Mouse (Mus musculus): ENCODE measurements around the gene Zfp593. TPM values are rescaled to one million over a fixed set of nuclear protein-coding genes. Genes with fewer than 3 reads are reported as not detected.

Zfp593 gene
- total RNA-seq (2021), result 10 to 100 TPM; 11.6 to 12.9 TPM
- long read RNA-seq, experiment 1, transcript Zfp593-201 (3 exons, 1,994 nt), result major isoform, 5 of 6 reads
- long read RNA-seq, experiment 1, partial matches to known transcripts, result 0 of 6 reads
- long read RNA-seq, experiment 1, other reads (novel, unspliced or antisense), result 1 of 6 reads
- long read RNA-seq, experiment 2, transcript Zfp593-201 (3 exons, 1,994 nt), result major isoform, 8 of 10 reads
- long read RNA-seq, experiment 2, partial matches to known transcripts, result 0 of 10 reads
- long read RNA-seq, experiment 2, other reads (novel, unspliced or antisense), result 2 of 10 reads

DNA sequence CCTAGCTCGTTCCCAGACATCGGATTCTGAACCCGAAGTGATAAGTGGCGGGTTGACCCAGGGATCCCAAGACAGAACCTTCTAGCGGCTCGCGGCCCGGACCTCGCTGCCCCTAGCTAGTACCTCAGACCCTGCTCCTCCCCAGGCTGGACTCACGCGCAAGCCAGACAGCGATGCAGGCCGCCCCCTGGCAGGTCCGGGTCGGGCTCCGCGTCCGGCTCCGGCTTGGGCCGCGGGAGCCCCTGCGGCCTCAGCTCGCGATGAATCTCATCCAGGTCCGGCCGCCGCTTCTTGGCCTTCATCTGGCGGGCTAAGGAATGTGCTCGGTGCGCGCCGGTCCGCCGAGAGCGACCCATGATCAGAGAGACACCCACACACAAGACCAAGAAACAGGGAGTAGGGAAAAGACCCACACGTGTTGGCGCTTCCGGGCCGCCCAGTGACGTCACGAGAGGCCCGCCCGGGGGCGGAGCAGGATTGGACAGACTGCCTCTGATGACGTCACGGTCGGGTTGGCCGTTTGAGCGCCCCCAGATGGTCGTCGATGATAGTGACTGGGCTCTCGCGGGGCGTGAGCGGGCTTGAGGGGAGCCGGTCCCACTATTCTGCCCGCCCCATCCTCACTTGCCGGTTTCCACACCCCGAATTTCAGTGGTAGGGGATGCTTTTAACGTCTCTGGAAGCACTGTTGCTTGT is at the start of gene Zfp593:
Gene Zfp593 (minus strand): TSS at position 445 of the 696 bp plus-strand sequence.
- Histone ChIP-seq H3K27ac (peak within 1 kb of the TSS; percentile 47), H3K4me3 (peak within 1 kb of the TSS; percentile 77)
- peak; percentile 95 to 97 for DNase-seq (ENCODE audit: extremely low spot score in 1 of 2, low spot score in 2 of 2)
- intact Hi-C loops (cut with DNase I), result loop anchor here (2.0 kb wide), 2 partner anchors 42 to 58 kb away; partner anchors contain the start of genes Cep85 and Pdik1l
- TF ChIP-seq CTCF (IDR thresholded peaks at IDR 0.05), result peak; percentile 90

- TF ChIP-seq CTCF (IDR thresholded peaks at IDR 0.05), result no peak
- intact Hi-C loops (cut with DNase I), result loop anchor here (2.0 kb wide), 1 partner anchor 45 kb away; no protein-coding TSS in a partner anchor
- Histone ChIP-seq H3K27ac (no peak overlapping the region), H3K4me3 (no peak overlapping the region)
- DNase-seq (ENCODE audit: extremely low spot score in 1 of 2, low spot score in 2 of 2), result no peak
These were observed 48.3 kb upstream of the Zfp593 start for GRCm38 (mm10) chr4:134293692-134294163.

DNA sequence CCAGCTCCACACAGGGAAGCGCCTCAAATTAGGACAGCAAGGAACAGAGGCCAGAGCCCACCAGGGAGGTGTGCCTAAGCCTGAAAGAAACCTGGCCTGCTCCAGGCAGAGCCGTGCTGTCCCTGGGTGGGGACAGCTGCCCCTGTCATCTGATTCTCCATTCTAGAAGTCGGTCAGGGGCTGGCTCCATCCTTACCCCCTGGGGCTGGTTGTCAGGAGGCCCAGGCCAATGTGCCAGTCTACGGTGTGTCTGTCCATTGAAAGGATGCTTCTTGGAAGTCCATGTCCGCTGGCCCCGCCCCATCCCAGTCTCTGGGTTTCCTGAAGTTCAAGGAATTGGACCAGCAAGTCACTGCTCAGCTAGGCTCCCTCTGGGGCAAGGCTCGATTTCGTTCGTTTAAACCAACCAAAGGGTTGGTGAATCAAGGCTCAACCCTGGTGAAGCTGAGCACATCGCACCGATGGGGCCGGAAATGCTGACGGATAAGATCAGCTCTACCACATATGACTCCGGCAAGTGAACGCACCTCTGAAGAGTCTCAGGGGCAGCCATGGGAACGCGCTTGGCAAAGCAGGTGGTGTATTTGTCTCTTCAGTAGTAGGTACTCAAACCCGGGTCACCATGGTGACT is 47.8 kb upstream of the Zfp593 start:
- H3K27ac ChIP-seq, result no peak overlapping the region
- no peak for DNase-seq (ENCODE audit: extremely low spot score in 1 of 2, low spot score in 2 of 2)
- intact Hi-C loops (cut with DNase I), result loop anchor here (2.0 kb wide), 1 partner anchor 44 kb away; no protein-coding TSS in a partner anchor
- no peak overlapping the region for H3K4me3 ChIP-seq
- no peak for TF ChIP-seq CTCF (IDR thresholded peaks at IDR 0.05)

GRCm38 (mm10) chr4:134292067-134292466 is 46.7 kb upstream of the Zfp593 start:
- intact Hi-C loops (cut with DNase I), result loop anchor here (2.0 kb wide), 1 partner anchor 43 kb away; no protein-coding TSS in a partner anchor
- H3K4me3 ChIP-seq, result no peak overlapping the region
- H3K27ac ChIP-seq, result no peak overlapping the region
- peak; percentile 87 for TF ChIP-seq CTCF (IDR thresholded peaks at IDR 0.05)
- peak; percentile 65 to 80 for DNase-seq (ENCODE audit: extremely low spot score in 1 of 2, low spot score in 2 of 2)

DNA sequence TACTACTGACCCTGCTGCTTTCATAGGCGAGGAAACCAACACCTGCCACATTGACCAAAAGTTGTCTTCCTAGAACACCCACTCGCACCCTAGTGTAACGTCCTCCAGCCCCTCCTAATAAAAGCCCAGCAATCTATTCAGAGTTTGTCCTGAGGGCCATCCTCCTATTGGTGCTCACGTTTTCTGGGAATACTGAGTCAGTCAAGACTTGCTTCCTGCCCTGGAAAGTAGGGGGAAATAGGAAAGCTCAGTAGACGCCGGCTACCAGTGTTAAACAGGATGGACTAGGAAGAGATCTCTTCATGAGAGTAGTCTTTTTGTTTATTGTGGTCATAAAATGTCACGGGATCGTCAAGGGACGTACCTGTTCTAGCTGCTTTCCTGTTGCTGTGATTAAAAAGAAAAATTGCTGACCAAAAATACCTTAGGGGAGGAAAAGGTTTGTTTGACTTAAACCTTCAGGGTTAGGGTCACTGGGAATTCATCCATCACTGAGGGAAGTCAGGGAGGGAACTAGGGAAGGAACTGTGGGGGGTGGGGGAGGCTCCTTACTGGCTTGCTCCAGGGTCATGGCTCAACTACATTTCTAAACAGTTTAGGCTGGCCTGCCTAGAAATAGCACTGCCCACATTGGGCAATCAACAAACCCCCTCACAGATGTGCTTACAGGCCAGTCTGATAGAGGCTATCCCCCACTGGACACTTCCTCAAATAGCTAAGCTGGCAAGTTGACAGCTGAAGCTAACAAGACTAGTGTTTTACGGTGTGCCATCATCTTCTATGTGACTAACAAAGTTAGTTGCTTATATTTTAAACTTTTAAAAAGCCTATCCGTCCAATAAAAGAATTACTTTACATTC is 43.2 kb upstream of the Zfp593 start:
- no peak for TF ChIP-seq CTCF (IDR thresholded peaks at IDR 0.05)
- Histone ChIP-seq H3K27ac (peak overlapping the region; percentile 96; the same call in 1 of the 2 replicates), H3K4me3 (peak overlapping the region; percentile 86)
- DNase-seq (ENCODE audit: extremely low spot score in 1 of 2, low spot score in 2 of 2), result no peak
- intact Hi-C loops (cut with DNase I), result loop anchor here (5.0 kb wide), 2 partner anchors 69 to 184 kb away; no protein-coding TSS in a partner anchor

DNA sequence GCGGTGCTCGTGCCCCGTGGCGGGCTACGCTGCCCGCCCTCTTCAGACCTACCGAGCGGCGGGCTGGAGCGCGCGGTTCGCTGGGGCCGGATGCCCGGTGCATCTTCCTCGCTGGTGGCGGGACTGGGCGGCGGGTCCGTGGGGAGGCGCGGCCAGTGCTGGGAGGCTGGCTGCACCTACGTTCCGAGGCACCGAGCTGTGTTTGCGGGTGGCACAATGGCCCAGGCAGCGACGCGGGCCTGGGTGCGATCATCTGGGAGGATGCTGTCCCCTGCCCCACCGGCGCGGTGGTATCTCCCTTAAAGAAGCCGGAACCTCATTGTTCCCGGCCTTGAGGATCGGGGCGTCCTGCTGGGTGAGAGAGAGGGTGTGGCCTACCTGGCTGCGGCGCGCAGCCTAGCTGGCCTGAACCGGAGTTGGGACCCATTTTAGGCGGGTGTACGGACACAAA is 42.2 kb upstream of the Zfp593 start, which contains the start of gene Pdik1l:
Gene Pdik1l (minus strand): TSS at position 321 of the 451 bp plus-strand sequence.
- TF ChIP-seq CTCF (IDR thresholded peaks at IDR 0.05), result no peak; the same call in 1 of the 2 replicates
- intact Hi-C loops (cut with DNase I), result loop anchor here (2.0 to 5.0 kb wide), 4 partner anchors 43 to 185 kb away; partner anchors contain the start of genes Cep85 and Zfp593
- peak within 1 kb of the TSS; percentile 96 for H3K27ac ChIP-seq
- peak; percentile 69 to 70 for DNase-seq (ENCODE audit: extremely low spot score in 1 of 2, low spot score in 2 of 2)
- peak within 1 kb of the TSS; percentile 86 for H3K4me3 ChIP-seq

GRCm38 (mm10) chr4:134287168-134287564 is 41.8 kb upstream of the Zfp593 start:
- intact Hi-C loops (cut with DNase I), result loop anchor here (2.0 to 5.0 kb wide), 4 partner anchors 42 to 185 kb away; partner anchors contain the start of genes Cep85 and Zfp593
- peak; percentile 38 for TF ChIP-seq CTCF (IDR thresholded peaks at IDR 0.05)
- peak; percentile 98 to 99 for DNase-seq (ENCODE audit: extremely low spot score in 1 of 2, low spot score in 2 of 2)
- peak overlapping the region; percentile 96 for H3K27ac ChIP-seq
- peak overlapping the region; percentile 86 for H3K4me3 ChIP-seq

GRCm38 (mm10) chr4:134286226-134287167 is 41.1 kb upstream of the Zfp593 start:
- Histone ChIP-seq H3K27ac (peak overlapping the region; percentile 87), H3K4me3 (peak overlapping the region; percentile 86)
- TF ChIP-seq CTCF (IDR thresholded peaks at IDR 0.05), result no peak
- DNase-seq (ENCODE audit: extremely low spot score in 1 of 2, low spot score in 2 of 2), result no peak
- intact Hi-C loops (cut with DNase I), result loop anchor here (2.0 to 5.0 kb wide), 4 partner anchors 42 to 186 kb away; partner anchors contain the start of genes Cep85 and Zfp593

- no peak overlapping the region for H3K4me3 ChIP-seq
- DNase-seq (ENCODE audit: extremely low spot score in 1 of 2, low spot score in 2 of 2), result no peak
- TF ChIP-seq CTCF (IDR thresholded peaks at IDR 0.05), result no peak
- H3K27ac ChIP-seq, result no peak overlapping the region
- intact Hi-C loops (cut with DNase I), result loop anchor here (5.0 kb wide), 2 partner anchors 72 to 187 kb away; no protein-coding TSS in a partner anchor
These were observed 39.5 kb upstream of the Zfp593 start for GRCm38 (mm10) chr4:134284942-134285341.
